Mouse (Mus musculus) liver, embryonic 15.5 days (tissue): ENCODE results near the gene E130309D02Rik. TPM values are rescaled to one million over a fixed set of nuclear protein-coding genes. Genes with fewer than 3 reads are reported as not detected.

Experiments
- ATAC-seq: fragments of 200-750 bp; cut with Nextera tagmentation; 2 replicates; pipeline ENCODE4 v1.8.0; 2017; ENCODE audit warnings: moderate number of reproducible peaks, mild to moderate bottlenecking, moderate library complexity; ENCODE audit not compliant: insufficient read depth
- H3K27ac ChIP-seq: fragments of 300-500 bp; sonication (generic); replicated peaks from 2 replicates; pipeline ENCODE4 v1.5.1; 2015; ENCODE audit warnings: mild to moderate bottlenecking, inconsistent platforms
- H3K27me3 ChIP-seq: fragments of 300-500 bp; sonication (generic); 2 replicates; pipeline ENCODE4 v1.6.1; 2015; ENCODE audit warnings: mild to moderate bottlenecking, inconsistent platforms
- H3K36me3 ChIP-seq: fragments of 300-500 bp; sonication (generic); replicated peaks from 2 replicates; pipeline ENCODE4 v1.6.1; 2015; ENCODE audit warnings: moderate library complexity, mild to moderate bottlenecking, inconsistent platforms
- H3K4me1 ChIP-seq: fragments of 300-500 bp; sonication (generic); replicated peaks from 2 replicates; pipeline ENCODE4 v1.6.1; 2015; ENCODE audit warnings: inconsistent platforms
- H3K4me2 ChIP-seq: fragments of 300-500 bp; sonication (generic); 2 replicates; pipeline ENCODE4 v1.6.1; 2015; ENCODE audit warnings: moderate library complexity, mild to moderate bottlenecking, inconsistent platforms
- H3K4me3 ChIP-seq: fragments of 300-500 bp; sonication (generic); replicated peaks from 2 replicates; pipeline ENCODE4 v1.5.1; 2015; ENCODE audit warnings: mild to moderate bottlenecking, inconsistent platforms
- H3K9ac ChIP-seq: fragments of 300-500 bp; sonication (generic); 2 replicates; pipeline ENCODE4 v1.6.1; 2015; ENCODE audit warnings: moderate library complexity, mild to moderate bottlenecking, inconsistent platforms
- H3K9me3 ChIP-seq: fragments of 300-500 bp; sonication (generic); replicated peaks from 2 replicates; pipeline ENCODE4 v1.6.1; 2016; ENCODE audit warnings: inconsistent platforms
- WGBS: fragments of 180-500 bp; shearing (Covaris S2); methylation state at CpG from one replicate; pipeline ENCODE4 v1.1.7; 2015; ENCODE audit warnings: mixed read lengths; ENCODE audit not compliant: insufficient replicate concordance; 5-methylcytosine and 5-hydroxymethylcytosine counted together
- polyA plus RNA-seq: library from polyadenylated mRNA; unstranded; fragments of >200 nt; fragmentation: Nextera tagmentation; extraction: Ambion mirVana; gene quantifications from 2 replicates; pipeline ENCODE4 v1.2.1, GENCODE M21; 2015

The E130309D02Rik gene
- polyA plus RNA-seq, 1 experiment from 2014 or later: 21.8 TPM

DNA sequence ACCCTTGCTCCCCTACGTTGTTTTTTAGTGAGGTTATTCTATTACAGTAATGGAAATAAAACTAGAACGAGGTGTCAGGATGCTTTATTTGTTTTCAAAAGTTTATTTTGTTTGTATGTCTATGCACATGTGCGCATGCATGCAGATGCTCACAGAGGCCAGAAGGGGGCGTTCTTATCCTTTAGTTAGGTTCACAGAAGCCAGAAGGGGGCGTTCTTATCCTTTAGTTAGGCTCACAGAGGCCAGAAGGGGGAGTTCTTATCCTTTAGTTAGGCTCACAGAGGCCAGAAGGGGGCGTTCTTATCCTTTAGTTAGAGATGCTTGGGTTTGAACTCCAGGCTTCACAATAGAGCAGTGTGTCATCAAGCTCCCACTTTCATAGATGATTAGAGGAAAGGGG lies 21.4 kb upstream of the E130309D02Rik start:
- Histone ChIP-seq H3K27ac (no peak overlapping the region), H3K4me1 (no peaks in the 10 kb centered on the region; the same call in 1 of the 2 replicates), H3K4me3 (no peak overlapping the region), H3K9ac (no peak overlapping the region), H3K4me2 (no peak overlapping the region), H3K9me3 (no peaks in the 10 kb centered on the region), H3K36me3 (no peaks in the 10 kb centered on the region), H3K27me3 (peaks cover 6% of the 10 kb centered on the region; the same call in 1 of the 2 replicates)
- 50% methylated on average over 6 of the region's 6 CpGs for WGBS
- ATAC-seq: no peak

- no peak overlapping the region for H3K9ac ChIP-seq
- no peak overlapping the region for H3K4me2 ChIP-seq
- 59% methylated on average over 7 of the region's 7 CpGs for WGBS
- H3K27me3 ChIP-seq: peaks cover 6% of the 10 kb centered on the region; the same call in 1 of the 2 replicates
- peaks cover 3% of the 10 kb centered on the region for H3K4me1 ChIP-seq
- ATAC-seq: no peak
- H3K36me3 ChIP-seq: no peaks in the 10 kb centered on the region
- H3K27ac ChIP-seq: no peak overlapping the region
- H3K9me3 ChIP-seq: no peaks in the 10 kb centered on the region
- no peak overlapping the region for H3K4me3 ChIP-seq
Observed at GRCm38 (mm10) chr5:143335089-143335460, 19.9 kb upstream of the E130309D02Rik start.

- no peak overlapping the region for H3K27ac ChIP-seq
- WGBS: 47% methylated on average over 14 of the region's 14 CpGs
- H3K4me1 ChIP-seq: peaks cover 8% of the 10 kb centered on the region
- H3K4me2 ChIP-seq: no peak overlapping the region
- no peak overlapping the region for H3K4me3 ChIP-seq
- H3K9ac ChIP-seq: no peak overlapping the region
- H3K36me3 ChIP-seq: no peaks in the 10 kb centered on the region
- H3K9me3 ChIP-seq: no peaks in the 10 kb centered on the region
- ATAC-seq: no peak
- H3K27me3 ChIP-seq: peaks cover 6% of the 10 kb centered on the region; the same call in 1 of the 2 replicates
Observed at GRCm38 (mm10) chr5:143334418-143335088, 19.4 kb upstream of the E130309D02Rik start.

- H3K27me3 ChIP-seq: peaks cover 6% of the 10 kb centered on the region; the same call in 1 of the 2 replicates
- no peak overlapping the region; the same call in 1 of the 2 replicates for H3K4me2 ChIP-seq
- H3K9ac ChIP-seq: no peak overlapping the region
- peaks cover 9% of the 10 kb centered on the region for H3K4me1 ChIP-seq
- no peaks in the 10 kb centered on the region for H3K9me3 ChIP-seq
- H3K4me3 ChIP-seq: no peak overlapping the region
- 11% methylated on average over 5 of the region's 5 CpGs for WGBS
- H3K36me3 ChIP-seq: no peaks in the 10 kb centered on the region
- H3K27ac ChIP-seq: no peak overlapping the region
- ATAC-seq: no peak
Observed at GRCm38 (mm10) chr5:143333872-143334271, 18.7 kb upstream of the E130309D02Rik start.

- peak within 1 kb of the TSS; percentile 82 for H3K4me3 ChIP-seq
- peak within 1 kb of the TSS; percentile 78 for H3K9ac ChIP-seq
- no peaks in the 10 kb centered on the region for H3K9me3 ChIP-seq
- WGBS: under 1% methylated on average over 57 of the region's 57 CpGs
- H3K27ac ChIP-seq: peak within 1 kb of the TSS; percentile 60
- no peaks in the 10 kb centered on the region for H3K27me3 ChIP-seq
- H3K4me2 ChIP-seq: peak within 1 kb of the TSS; percentile 74
- peaks cover 26% of the 10 kb centered on the region for H3K36me3 ChIP-seq
- peaks cover 23% of the 10 kb centered on the region for H3K4me1 ChIP-seq
- ATAC-seq: peak; percentile 71
Observed at GRCm38 (mm10) chr5:143328690-143329495, 13.7 kb upstream of the E130309D02Rik start, which contains the start of gene Zdhhc4. TSS of gene Zdhhc4 (minus strand) at chr5:143329256.

DNA sequence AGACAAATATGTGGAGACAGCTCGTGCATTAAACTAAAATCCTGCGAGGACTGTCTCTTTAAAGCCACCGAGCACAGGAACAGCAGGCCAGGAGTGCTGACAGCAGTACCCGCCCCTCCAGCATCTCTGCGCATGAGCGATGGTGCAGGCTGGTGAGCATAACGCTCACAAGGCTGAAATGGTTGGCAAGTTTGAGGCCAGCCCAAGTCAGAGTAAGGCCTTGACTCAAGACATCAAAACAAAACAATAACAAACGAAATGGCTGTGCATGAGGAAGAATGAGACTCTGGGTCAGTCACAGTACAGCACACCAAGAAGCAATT lies 2.1 kb upstream of the E130309D02Rik start:
- Histone ChIP-seq H3K9me3 (no peaks in the 10 kb centered on the region), H3K27me3 (no peaks in the 10 kb centered on the region), H3K9ac (no peak overlapping the region), H3K4me1 (peaks cover 32% of the 10 kb centered on the region), H3K4me3 (no peak overlapping the region), H3K36me3 (peaks cover 82% of the 10 kb centered on the region), H3K27ac (no peak overlapping the region), H3K4me2 (no peak overlapping the region)
- ATAC-seq: no peak
- WGBS: 81% methylated on average over 8 of the region's 8 CpGs

DNA sequence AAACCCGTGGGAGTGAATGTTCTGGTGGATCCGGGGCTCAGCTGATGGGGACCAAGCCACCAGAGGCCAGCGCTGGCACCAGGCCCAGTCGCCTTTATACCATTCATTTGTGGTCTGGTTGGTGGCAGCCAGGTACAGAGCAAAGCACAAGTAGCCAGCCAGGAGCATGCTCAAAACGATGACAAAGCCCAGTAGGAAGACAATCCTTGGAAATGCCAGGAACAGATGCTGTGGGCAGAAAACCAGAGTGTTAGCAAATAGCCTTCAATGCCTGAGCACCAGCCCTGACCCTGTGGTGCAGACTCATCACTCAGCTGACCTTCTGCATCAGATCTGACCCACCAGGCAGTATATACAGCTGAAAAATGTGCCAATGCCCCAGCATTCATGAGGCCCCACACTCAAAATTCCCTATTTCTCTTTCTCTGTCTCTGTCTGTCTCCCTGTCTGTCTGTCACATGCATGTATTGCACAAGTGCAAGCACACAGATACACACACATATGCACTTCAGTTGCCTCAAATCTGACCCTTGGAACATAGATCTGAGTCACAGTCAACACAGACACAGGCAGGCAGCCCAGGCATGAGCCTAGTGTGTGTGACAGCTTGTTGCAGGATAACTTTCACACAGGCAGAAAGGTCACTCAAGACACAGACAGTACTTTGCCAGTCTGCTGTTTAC lies 1.6 kb upstream of the E130309D02Rik start:
- Histone ChIP-seq H3K27me3 (no peaks in the 10 kb centered on the region), H3K4me1 (peaks cover 34% of the 10 kb centered on the region), H3K27ac (no peak overlapping the region), H3K9ac (no peak overlapping the region), H3K36me3 (peaks cover 82% of the 10 kb centered on the region), H3K4me2 (no peak overlapping the region), H3K4me3 (no peak overlapping the region), H3K9me3 (no peaks in the 10 kb centered on the region)
- ATAC-seq: no peak
- WGBS: 81% methylated on average over 5 of the region's 5 CpGs

GRCm38 (mm10) chr5:143315514-143315888 lies 341 bp upstream of the E130309D02Rik start:
- ATAC-seq: no peak
- WGBS: 19% methylated on average over 8 of the region's 8 CpGs

DNA sequence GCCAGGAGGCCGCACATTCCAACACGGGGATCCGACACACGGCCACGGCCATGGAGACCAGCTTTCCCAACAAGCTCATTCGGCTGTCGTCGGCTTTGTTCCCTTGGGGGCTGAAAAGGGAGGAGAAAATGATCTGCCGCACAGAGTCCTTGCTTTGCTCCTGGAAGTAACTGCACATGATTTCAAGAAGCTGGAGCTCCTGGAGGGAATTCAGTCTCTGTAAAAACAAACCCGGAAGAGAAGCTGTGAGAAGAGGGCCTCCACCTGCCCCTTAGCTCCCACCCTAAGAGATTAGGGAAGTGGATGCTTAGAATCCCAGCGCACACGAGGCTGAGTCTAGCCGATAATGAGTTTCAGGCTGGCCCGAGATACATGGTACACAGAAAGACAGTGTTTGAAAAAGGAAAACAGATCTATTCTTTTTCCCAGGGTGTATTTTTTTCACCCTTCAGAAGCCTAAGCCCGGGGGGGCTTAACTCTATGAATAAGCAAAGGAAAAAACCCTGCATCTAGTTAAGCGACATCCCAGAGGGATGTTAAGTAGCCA lies 904 bp downstream of the E130309D02Rik start:
- no peaks in the 10 kb centered on the region for H3K9me3 ChIP-seq
- H3K4me2 ChIP-seq: peak overlapping the region; percentile 92
- H3K9ac ChIP-seq: peak overlapping the region; percentile 94
- H3K27me3 ChIP-seq: no peaks in the 10 kb centered on the region
- peaks cover 47% of the 10 kb centered on the region for H3K4me1 ChIP-seq
- H3K4me3 ChIP-seq: peak overlapping the region; percentile 89
- peak; percentile 53 for ATAC-seq
- WGBS: 2% methylated on average over 16 of the region's 16 CpGs
- peak overlapping the region; percentile 88 for H3K27ac ChIP-seq
- H3K36me3 ChIP-seq: peaks cover 83% of the 10 kb centered on the region

More at GRCm38 (mm10) chr5:143315514-143315888, 341 bp upstream of the E130309D02Rik start:
- H3K27me3 ChIP-seq: no peaks in the 10 kb centered on the region
- H3K36me3 ChIP-seq: peaks cover 82% of the 10 kb centered on the region
- H3K4me3 ChIP-seq: peak overlapping the region; percentile 89
- H3K9me3 ChIP-seq: no peaks in the 10 kb centered on the region
- peak overlapping the region; percentile 53; the same call in 1 of the 2 replicates for H3K27ac ChIP-seq
- H3K4me2 ChIP-seq: peak overlapping the region; percentile 92
- H3K4me1 ChIP-seq: peaks cover 45% of the 10 kb centered on the region
- H3K9ac ChIP-seq: peak overlapping the region; percentile 94; the same call in 1 of the 2 replicates

GRCm38 (mm10) chr5:143311886-143312285 lies 3.3 kb downstream of the E130309D02Rik start:
- peaks cover 47% of the 10 kb centered on the region for H3K4me1 ChIP-seq
- no peaks in the 10 kb centered on the region for H3K9me3 ChIP-seq
- H3K4me3 ChIP-seq: no peak overlapping the region
- no peak for ATAC-seq
- H3K4me2 ChIP-seq: no peak overlapping the region
- no peak overlapping the region for H3K27ac ChIP-seq
- 46% methylated on average over 8 of the region's 8 CpGs for WGBS
- peaks cover 84% of the 10 kb centered on the region for H3K36me3 ChIP-seq
- H3K9ac ChIP-seq: no peak overlapping the region
- no peaks in the 10 kb centered on the region for H3K27me3 ChIP-seq

- Histone ChIP-seq H3K9me3 (no peaks in the 10 kb centered on the region), H3K36me3 (peaks cover 89% of the 10 kb centered on the region), H3K9ac (no peak overlapping the region), H3K27ac (no peak overlapping the region), H3K27me3 (no peaks in the 10 kb centered on the region), H3K4me2 (no peak overlapping the region), H3K4me1 (peaks cover 38% of the 10 kb centered on the region), H3K4me3 (no peak overlapping the region)
- no peak for ATAC-seq
- 90% methylated on average over 7 of the region's 7 CpGs for WGBS
Observed at GRCm38 (mm10) chr5:143309916-143310315, 5.2 kb downstream of the E130309D02Rik start.
